Mouse (Mus musculus): ENCODE results near the gene Sf3a3. TPM values are rescaled to one million over a fixed set of nuclear protein-coding genes. Genes with fewer than 3 reads are reported as not detected.
"Not testable (repeated sequence)": the region's sequence is repeated elsewhere in the genome, so short reads cannot be mapped to it uniquely, and the experiment has no call there.

Sf3a3 gene
- total RNA-seq, 2 experiments from 2014 or later: 39.2 to 40.3 TPM

DNA sequence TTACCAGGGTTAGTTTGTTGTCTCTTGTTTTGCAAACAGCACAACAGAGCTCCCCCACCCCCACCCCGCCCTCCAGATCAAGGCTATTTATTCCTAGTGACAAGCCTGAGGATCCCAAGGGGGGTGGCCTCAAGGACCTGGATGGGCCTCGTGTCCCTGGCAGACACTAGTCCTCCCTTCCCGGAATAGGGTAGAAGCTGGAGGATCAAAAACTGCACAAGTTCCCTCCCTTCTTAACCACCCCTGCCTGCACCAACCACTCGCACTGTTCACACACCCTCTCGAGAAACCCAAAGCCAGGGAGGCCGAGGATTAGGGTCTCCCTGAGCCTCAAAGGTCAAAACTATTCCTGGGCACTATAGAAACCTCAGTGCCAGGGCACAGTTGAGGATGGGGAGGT, 14.8 kb upstream of the Sf3a3 start:
- DNase-seq: no peak

DNA sequence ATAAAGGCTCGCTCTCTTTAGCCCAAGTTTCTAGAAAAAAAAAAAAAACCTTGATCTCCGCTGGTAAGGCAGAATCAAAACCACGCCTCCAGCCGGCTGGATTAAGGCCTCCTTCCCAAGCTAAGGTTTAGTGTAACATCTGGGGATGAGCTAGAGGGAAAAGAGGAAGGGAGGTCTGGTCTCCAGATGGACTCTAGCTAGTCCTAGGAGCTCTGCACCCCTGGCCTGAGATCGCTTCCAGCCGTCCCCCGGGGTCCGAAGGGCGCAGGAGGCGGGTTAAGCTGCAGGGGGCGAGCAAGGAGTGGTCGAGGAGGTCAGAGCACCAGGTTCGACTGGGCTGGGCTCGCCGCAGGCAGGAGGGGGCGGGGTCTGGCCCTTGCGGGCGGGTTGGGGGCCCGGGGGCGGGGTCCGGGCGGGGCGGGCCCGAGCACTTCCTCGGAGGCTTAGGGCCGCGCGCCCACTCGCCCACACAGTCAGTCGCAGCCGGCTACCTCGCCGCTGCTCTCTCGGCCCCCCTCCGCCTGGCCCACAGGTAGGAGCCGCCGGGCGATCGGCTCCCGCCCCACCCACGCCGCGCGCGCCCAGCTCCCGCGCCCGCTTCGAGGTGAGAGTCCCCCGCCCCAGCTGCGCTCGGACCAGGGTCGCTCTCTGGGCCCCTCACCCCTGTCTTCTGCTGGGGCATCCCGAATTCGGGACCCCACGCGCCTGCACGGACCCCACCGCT, 14.2 kb upstream of the Sf3a3 start, which contains the start of gene Fhl3:
Gene Fhl3 (plus strand): TSS at position 454 of the 724 bp plus-strand sequence.
- peak; percentile 79 for DNase-seq

DNA sequence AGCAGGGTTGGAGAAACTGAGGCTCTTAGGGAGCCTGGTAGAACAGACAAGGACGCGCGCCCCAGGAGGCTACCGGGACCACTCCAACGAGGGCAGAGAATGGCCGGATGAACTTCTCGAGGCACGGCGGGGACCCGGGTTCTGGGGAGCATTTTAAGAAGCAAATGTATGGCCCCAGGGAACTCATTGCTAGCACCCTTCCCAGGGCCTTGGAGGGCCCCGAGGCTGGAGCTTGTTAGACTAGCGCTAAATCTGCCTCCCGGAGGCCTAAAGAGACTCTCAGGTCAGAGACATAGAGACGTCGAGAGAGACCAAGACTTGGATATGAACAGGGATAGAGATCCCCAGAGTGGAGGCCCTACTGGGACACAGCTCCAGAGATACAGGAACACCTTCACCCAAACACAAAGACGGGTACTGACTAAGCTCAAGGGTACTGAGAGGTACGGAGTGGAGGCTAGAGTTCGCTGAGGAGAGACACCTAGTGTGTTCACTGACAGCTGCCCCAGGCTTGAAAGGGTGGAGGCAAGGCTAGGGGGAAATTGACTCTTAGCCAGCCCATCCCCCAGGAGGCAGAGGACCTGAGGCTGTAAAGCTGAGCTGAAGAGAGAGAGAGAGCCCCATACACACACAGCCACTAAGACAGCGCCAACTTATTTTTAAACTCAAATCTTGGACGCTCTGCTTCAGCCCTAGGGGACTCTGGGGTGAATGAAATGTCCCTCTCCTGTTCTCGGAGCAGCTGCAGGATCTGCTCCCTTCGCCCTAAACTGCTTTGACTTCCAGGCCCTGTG, 13.3 kb upstream of the Sf3a3 start:
- no peak for DNase-seq

DNA sequence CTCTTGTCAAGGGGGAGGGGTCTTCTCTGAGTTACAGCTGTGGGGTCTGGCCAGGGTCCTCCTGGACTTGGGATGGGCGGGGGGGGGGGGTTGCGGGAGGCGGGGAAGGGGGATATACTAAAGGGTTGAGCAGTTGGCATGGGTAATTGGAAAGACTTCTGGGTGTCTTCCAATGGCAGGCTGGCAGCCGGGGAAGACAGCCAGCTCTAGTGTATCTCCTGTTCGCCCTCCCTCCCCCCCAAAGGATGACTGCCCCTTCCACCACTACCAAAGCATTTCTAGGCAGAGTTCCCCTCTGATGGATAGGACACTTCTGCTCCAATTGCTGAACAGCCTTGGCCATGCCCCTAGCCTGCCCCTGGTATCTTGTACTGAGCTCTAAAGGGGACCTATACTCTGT, 12.7 kb upstream of the Sf3a3 start:
- DNase-seq: no peak

DNA sequence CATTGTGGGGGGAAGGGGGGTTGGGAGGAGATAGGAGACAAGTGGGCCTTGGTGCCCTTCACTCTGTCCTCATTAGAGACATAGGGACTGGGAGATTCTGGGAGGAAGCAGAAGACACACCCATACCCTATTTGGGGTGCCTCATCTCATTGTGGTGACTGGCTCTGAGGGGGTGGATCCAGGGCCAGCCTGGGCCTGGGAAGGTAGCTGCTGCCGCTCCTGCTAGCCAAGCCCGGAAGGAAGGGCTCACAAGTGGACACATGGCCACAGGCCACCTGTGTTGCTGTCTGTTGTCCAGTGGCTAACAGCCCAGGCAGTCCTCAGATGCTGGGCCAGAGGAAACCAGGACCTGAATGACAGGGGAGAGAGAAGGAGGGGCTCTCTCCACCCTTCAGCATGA, 11.2 kb upstream of the Sf3a3 start:
- no peak for DNase-seq

DNA sequence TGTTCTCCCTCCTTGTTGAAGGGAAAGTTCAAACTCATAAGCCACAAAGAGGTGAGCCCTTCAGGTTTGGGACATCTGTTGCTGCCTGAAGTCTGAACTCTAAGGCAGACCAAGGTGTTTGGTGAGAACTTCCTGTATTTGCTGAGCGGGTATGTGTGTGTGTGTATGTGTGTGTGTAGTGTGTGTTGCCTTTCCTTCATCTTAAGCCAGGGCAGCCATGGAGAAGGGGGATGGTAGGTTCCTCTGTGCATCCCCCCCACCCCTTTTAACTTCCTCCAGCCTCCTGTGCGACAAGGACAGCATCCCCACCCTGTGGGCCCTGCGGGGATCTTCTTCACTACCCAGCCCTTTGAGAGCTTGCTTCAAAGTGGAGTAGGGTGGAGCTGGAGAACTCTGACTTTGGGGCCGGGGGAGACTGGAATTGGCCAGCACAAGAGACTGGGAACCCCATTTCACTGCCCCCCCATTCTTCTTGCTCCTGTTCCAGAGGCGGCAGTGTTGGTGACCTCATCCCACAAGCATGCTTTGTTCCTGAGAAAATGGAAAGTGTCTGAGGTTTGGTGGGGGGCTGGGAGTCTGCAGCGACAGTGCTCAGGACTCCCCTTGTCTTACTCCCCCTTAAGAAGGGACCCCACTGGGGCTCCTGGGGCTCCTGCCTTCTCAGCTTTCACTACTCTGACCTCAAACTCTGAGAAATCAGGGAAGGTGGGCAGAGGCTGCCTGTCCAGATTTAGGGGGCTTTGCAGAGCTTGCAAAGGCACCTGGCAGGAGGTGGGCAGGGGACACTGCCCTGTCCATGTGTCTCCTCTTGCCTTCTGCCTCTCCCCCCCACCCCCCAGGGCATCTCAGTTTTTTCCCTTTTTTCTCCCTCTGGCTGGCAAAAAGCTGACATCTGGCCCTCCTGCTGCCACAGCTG, 10.4 kb upstream of the Sf3a3 start:
- DNase-seq: no peak

DNA sequence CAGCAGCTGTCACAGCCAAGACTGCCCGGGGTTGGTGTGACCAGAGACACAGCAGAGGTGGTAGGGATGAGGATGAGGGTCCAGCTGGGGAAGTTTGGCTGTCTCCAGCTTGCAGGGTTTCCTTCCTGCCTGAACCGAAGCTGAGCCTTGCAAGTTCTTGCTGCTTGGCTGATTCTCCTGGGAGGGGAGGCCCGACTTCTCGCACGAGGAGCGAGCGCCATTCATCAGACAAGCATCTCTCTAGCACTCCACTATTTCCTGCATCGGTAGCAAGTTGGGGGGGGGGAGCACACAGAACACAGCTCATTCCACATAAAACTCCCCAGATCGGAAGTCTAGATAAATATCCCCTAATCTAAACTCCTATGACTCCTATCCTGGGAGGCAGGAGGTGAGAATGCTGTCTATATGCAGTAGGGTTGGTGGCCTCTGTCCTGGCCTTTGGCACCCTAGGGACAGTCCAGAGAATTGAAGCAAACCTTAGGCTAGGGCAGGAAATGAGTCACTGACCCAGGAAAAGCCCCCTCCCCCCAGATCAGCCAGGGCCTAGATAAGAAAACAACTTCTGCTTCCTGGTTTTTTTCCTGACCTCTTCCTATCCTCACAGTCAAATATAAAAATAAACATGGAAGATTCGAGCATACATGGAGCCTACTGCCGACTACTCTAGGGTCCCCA, 9.6 kb upstream of the Sf3a3 start:
- no peak for DNase-seq

DNA sequence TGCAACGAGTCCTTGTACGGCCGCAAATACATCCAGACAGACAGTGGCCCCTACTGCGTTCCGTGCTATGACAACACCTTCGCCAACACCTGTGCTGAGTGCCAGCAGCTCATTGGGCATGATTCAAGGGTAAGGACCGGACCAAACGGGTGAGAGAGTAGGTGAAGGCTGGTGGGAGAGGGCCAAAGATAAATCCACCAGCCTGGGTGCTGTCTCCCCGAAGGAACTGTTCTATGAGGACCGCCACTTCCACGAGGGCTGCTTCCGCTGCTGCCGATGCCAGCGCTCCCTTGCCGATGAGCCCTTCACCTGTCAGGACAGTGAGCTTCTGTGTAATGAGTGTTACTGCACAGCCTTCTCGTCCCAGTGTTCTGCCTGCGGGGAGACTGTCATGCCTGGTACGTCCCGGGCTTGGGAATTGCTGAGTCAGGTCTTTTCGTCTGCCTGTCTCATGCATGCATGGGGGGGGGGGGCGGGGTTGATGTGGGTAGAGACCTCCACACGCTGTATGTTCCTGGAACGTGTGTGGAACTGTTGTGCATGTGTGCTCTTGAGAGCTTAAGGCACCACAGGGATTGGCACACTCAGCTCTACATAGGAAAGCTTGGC, 8.8 kb upstream of the Sf3a3 start:
- no peak for DNase-seq

DNA sequence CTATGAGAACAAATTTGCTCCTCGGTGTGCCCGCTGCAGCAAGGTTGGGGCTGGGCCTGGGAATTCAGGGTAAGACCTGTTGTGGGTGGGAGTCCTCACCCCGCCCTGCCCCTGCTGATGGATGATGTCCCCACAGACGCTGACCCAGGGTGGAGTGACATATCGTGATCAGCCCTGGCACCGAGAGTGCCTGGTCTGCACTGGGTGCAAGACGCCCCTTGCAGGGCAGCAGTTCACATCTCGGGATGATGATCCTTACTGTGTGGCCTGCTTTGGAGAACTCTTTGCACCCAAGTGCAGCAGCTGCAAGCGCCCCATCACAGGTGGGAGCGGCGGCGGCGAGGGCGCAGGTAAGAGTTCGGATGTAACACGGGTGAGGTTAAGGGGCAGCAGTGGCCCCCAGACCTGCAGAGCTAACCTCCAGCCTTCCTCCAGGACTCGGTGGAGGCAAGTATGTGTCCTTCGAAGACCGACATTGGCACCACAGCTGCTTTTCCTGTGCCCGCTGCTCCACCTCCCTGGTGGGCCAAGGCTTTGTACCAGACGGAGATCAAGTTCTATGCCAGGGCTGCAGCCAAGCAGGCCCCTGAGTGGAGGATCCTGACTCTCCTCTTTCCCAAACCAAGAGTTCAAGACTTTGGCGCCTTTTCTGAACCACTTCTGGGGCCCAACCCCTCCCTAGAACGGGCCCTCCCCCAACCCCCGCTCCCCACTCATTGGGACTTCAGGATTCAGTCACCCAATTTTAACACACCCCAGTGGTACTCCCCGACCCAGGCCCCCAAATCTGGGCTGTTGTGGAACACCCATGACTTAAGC, 7.0 kb upstream of the Sf3a3 start:
- DNase-seq: not testable (repeated sequence)

DNA sequence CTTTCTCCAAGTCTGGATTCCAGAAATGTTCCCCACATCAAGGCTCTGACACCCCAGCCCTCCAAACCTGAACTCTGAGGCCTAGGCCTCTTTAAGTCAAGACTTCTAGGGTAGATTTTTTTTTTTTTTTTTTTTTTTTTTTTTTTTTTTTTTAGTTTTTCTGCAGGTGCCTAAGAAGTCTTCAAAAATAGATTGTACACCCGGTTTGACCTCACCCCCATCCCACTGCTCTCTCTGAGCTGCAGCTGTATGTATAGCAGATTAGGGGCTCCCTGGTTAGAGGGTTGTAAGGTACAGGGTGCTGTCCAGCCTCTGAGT, 6.4 kb upstream of the Sf3a3 start:
- DNase-seq: not testable (repeated sequence)

DNA sequence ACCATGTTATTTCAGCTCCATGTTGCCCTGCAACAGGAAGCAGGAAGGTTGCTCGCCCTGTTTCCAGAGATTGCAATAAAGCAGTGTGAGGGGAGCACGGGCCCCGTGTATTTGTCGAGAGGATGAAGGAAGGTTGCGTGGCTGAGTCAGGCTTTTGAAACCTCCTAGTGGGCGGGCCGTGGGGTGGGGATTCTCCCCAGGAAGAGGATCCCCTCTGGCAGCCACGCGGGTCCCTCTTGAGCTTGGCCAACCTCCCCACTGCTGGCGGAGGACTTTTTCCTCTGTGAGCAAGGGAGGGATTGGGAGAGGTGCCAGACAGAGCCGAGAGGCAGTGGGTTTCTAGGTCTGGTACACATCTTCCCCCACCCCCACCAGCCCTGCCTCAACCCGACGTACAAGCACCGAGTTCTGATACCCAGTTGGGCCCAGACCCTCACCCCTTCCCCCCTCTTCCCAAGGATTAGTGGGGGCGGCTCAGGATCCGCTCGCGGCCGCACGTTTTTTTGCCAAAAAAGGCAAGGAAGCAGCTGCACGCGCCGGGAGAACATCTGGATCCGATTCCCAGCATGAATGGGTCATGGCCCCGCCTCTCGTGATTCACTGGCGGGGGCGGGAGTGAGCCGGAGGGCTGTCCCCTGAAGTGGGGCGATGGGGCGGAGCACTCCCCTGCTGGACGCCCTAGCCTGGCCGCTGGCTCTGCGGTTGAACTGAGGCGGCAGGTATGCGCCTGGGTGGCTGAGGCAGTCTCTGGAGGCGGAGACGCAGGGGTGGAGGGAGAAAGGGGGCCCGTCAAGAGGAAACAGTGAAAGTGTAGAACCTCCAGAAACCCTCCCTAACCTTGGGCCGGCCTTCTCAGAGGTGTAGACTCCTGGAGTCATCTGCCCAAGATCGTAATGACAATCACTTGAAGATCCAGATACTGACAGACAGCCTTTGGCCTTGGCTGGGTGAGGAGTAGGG, 5.8 kb upstream of the Sf3a3 start:
- peak; percentile 94 for DNase-seq

DNA sequence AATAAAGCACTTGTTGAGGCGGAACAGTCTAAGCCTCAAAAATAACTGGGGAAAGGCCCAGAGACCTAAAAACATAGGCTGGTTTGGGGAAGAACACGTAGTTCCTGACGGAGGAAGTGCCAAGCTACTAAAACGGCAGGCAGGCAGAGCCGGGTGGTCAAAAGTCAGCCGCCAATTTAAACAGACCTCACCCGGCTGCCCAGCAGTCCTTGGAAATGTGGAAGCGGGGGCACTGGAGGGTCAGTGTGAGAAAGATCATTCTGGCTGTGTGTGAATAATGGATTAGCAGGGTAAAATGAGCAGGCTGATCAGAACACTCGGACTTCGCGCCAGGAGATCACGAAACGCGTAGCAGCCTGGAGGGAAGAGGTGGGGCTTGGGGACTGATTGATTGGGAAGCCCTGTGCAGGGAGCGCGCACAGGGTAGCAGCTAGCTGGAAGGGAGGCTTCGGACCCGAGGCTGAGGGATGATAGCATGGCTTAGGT, 4.6 kb upstream of the Sf3a3 start:
- DNase-seq: no peak

DNA sequence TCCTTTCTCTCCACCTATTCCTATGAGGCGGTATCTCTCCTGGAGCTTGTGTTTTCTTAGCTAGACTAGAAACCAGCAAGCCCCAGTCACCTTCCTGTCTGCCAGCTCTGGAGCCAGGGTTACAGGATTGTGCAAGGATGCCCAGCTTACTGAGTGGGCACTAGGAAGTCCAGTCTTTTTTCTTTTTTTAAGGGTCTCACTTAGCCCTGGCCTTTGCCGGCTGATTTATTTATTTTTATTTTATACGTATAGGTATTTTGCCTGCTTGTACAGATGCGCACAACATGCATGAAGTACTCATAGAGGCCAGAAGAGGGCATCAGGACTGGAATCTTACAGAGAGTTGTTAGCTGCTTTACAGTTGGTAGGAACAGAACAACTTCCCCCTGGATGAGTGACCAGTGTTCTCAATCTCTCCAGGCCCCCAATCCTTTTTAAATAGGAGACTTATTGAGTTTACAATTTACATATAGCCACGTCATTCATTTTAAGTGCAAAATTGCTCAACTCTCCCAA, 3.7 kb upstream of the Sf3a3 start:
- no peak for DNase-seq

DNA sequence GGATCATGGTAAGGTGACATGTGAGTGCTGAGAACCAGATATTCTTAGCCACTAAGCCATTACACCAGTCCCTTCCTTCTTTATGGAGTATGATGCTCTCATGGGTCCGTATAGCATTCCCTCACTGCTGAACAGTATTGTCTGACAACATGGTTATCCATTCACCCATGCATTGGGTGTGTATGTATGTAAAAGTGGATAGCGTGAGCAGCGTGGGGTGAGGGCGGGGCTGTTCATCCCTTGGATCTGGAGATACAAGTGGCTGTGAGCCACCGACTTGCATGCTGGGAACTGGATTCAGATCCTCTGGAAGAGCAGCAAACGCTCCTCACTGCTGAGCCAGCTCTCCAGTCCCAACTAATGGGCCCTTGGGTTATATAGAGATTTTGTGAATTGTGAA, 2.0 kb upstream of the Sf3a3 start:
- no peak for DNase-seq

DNA sequence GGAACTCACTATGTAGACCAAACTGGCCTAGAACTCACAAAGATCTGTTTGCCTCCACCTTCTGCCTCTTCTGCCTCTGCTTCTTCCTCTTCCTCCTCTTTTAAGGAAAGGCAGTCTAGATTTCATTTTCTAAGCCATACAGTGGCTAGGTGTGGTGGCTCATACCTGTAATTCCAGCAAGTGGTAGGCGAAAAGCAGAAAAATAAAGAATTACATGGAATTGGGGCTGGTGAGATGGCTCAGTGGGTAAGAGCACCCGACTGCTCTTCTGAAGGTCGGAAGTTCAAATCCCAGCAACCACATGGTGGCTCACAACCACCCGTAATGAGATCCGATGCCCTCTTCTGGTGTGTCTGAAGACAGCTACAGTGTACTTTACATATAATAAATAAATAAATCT, 726 bp upstream of the Sf3a3 start:
- not testable (repeated sequence) for DNase-seq

DNA sequence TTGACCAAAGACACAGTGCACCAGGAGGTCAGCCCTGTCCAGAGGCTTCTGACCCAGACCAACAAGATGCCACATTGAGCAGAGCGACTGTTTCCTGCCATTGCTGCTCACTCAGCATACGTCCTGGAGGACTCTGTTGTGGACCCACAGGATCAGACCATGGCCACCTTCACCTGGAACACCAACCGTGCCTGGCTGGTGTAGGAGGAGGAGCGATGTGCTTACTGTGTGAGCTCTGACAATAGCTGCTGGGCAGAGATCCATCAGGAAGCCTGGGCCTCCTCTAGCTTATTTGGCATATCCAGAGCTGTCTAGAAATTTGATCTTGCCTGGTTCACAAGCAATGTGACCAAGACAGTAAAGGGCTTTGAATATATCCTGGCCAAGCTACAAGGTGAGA, 4.5 kb downstream of the Sf3a3 start:
- DNase-seq: no peak

DNA sequence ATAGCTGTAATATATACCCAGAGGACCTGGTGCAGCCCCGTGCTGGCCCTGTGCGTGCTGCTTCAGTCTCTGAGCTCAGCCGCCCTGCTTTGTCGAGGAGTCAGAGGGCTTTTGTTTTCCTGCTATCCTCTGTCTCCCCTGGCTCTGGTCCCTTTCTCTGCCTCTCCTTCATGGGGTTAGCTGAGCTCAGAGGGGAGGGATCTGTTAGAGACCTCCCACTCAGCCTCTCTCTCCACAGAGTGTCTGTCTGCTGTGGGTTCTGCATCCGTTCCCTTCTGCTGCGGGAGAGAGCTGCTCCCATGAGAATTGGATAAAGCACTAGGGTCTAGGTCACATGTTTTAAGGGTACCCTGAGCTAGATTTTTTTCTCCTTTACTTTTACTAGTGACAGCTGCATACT, 11.5 kb downstream of the Sf3a3 start:
- no peak for DNase-seq

DNA sequence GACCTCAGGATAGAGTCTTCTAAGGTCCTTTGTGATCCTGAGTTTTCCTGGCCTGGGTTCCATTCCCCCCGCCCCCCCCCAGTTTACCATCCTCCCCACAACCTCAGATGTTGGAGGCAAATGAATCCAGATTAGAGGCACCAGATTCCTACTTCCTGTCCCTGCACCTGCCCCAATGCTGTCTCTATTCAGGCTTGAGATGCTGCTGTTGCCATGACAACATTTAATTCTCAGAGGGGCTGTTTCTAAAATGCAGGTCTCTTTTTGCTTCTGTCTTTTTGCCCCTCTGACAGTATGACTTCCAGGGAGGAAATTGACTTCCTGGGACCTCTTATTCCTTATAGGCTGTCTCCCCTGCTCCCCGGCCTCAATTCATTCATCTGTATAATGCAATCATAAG, 22.4 kb downstream of the Sf3a3 start:
- no peak for DNase-seq

DNA sequence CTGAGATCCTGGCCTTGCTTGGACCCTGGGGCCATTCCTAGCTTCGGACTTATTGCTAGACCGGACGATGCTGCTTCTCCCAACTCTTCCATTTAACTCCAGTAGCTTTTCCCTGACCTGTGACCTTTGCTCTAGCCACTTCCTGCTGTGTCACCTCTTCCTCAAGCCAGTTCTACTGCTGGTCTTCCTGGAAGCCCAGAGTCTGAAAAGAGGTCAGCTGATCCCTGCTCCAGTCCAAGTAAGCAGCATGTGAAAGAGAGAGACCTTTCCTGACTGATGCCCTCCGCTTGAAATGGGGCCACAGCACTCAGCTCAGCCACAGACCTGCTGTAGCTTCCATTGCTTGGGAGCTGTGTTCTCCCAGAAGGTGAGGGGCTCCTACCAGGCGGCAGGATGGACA, 22.9 kb downstream of the Sf3a3 start:
- DNase-seq: no peak
